Mouse (Mus musculus): ENCODE measurements around the gene Usp29. TPM values are rescaled to one million over a fixed set of nuclear protein-coding genes. Genes with fewer than 3 reads are reported as not detected.
A peak's percentile ranks its signal among the peaks of the same experiment; 100 is the strongest.
"Not testable (repeated sequence)": the region's sequence is repeated elsewhere in the genome, so short reads cannot be mapped to it uniquely, and the experiment has no call there.

Gene Usp29
- polyA plus RNA-seq, 1 experiment = 15.7 TPM

DNA sequence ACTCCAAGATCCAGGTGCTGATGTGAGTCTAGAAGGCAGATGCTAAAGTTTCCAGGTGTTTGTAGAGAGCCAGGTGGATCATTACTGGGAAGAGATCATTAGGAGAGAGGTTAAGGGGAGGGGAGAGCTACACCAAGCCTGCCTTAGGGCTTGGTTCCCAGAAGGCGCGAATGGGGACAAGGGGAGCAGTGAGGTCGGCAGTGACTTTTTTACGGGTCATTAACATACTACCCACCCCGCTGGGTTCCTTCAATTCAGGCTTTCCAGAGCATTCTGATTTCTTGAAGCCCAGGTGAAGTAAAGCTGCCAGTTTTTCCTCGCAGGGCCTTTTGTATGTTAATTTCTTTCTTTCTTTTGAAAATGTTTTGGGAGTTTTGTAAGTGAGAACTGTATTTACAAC, 29.8 kb downstream of the Usp29 start:
- DNase-seq (ENCODE audit: extremely low spot score in 1 of 2, low spot score in 1 of 2) = no peak

DNA sequence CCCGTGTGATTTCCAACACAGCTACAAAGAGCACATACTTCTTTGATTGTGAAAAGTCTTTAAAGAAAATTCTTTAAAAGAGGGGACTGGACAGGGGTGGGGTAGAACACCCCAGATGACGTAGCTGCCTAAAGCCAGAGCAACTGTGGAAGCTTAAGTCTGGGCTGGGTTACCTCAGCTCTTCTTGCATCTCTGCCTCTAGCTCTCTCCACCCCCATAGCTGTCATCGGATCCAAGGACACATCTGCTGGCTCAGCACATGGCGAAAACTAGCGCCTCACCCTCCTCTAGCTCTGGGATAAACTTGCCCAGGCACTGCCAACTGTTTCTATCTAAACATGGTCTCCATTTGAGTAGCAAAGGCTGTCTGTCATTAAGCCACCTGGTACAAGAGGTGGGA, 34.9 kb downstream of the Usp29 start:
- DNase-seq (ENCODE audit: extremely low spot score in 1 of 2, low spot score in 1 of 2) = peak in 1 of 2 experiments; percentile 12

DNA sequence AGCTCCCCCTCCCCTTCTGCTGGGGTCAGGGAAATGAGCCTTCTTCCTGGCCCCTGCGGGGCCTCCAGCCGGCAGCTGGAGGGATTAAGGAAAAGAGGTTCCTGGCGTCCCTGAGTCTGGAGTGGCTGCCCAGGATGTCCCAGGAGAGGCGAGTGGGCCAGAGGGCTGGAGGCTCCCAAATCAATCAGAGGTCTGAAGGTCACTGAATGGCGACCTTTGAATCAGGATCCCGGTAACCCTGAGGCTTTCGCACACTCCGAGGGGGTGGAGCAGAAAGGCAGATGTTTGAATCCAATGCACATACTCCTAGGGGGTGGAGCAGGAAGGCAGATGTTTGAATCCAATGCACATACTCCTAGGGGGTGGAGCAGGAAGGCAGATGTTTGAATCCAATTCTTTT, 39.9 kb downstream of the Usp29 start:
- DNase-seq (ENCODE audit: extremely low spot score in 1 of 2, low spot score in 1 of 2) = no peak

DNA sequence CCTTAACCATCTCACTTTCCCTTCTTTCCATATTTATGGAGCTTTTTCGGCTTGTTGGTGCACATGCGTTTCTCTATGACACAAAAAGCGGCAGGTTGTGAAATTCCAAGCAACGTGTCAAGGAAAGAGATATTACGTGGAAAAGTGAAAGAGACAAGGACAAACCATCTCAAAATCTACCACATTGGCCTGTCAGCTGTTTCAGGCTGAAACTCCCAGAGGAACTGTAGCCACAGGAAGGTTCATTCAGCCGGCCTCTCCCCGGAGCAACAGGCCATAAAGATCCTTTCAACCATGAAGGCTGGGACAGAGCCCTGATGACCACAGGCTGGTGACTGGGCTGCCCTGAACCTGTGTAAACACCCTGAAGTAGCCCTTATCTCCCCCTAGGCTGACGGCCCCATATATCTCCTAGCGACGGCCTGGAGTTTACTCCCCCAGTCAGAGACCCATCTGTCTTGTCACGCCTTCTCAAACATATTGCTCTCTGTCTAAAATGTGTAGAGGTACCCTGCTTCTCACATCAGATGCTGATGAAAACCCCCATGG, 43.6 kb downstream of the Usp29 start:
- not testable (repeated sequence) for DNase-seq (ENCODE audit: extremely low spot score in 1 of 2, low spot score in 1 of 2)

DNA sequence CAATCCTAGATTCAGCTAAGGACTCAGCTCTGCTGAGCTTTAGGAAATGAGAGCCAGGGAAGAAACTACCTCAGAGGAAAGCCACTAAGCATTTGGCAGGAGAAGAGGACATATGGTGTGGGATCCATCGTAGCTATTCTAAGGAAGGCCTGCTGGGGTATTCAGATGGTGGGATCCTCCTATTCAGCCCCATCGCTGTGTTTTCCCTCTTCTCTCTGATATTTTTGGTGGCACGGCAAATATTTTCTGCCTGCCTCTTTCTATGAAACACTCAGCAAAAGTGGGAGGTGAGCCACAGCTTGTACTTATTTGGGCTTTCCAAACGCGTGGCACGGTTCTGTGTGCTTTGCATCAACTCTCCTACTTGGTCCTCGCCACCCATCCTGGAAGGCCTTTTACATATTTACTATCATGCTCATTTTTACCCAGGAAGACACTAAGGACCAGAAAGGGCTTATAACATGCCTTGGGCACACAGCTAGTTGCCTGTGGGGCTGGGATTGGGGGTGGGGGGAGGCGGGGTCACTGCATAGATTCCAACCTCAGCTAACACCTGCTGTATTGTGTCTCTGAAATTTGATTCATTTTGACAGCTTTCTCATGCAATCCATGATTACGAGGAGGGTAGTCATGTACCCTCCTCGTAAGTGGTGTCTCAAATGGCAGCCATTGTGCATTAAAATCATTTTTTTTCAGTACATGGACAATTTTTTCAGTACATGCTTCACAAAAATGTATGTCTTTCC, 46.1 kb downstream of the Usp29 start:
- peak; percentile 80 to 83 for DNase-seq (ENCODE audit: extremely low spot score in 1 of 2, low spot score in 1 of 2)

DNA sequence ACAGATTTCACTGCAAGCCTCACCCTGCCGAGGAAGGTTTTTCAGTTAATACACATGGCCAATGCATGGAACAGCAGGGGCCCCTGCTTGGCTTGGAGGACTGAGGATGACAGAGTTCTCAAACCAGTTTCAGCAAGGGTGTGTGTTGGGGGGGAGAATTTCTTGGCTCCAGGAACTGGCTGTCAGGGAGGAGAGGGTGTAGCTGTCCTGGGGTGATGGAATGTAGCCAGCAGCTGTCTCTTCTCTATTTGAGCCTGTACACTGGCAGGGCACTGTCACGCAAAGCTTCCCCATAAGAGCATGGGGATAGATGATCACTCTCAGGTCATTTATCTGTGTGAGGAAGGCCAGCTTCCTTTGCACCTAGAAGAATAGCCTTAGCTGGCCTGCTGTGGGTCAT, 46.7 kb downstream of the Usp29 start:
- no peak for DNase-seq (ENCODE audit: extremely low spot score in 1 of 2, low spot score in 1 of 2)

DNA sequence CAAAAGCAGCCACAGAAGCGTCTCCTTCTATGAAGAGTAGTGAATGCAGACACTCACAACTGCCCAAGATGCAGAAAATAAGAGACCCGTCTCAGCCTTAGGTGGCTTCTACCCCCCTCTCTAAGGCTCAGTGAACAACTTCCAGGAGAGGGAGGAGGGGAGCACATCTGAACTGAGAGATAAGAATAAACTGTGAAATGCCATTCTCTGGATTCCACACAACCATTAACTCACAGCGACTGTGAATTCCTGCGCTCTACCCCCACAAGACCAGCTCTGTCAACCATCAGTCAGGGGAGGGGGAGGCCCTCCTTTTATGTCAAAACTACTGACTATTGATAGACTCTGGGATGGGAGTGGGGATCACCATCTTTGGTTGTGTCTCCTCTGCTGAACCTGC, 47.3 kb downstream of the Usp29 start:
- DNase-seq (ENCODE audit: extremely low spot score in 1 of 2, low spot score in 1 of 2) = no peak

DNA sequence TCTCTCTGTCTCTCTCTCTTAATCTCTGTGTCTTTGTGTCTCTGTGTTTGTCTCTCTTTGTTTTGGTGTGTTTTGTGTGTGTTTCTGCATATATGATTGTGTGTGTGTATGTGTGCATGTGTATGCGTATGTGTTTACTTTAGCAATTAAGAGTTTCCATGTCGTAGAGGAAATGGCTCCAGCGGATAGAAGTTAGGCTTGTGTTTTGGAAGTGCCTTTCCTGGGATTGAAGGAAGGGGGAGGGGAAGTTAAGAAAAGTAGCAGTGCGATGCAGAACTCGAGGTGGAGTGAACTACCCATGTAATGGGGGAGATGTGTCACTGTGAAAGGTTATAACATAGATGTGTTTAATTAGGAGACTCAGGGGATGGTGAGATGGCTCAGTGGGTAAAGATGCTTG, 48.8 kb downstream of the Usp29 start:
- DNase-seq (ENCODE audit: extremely low spot score in 1 of 2, low spot score in 1 of 2) = no peak

DNA sequence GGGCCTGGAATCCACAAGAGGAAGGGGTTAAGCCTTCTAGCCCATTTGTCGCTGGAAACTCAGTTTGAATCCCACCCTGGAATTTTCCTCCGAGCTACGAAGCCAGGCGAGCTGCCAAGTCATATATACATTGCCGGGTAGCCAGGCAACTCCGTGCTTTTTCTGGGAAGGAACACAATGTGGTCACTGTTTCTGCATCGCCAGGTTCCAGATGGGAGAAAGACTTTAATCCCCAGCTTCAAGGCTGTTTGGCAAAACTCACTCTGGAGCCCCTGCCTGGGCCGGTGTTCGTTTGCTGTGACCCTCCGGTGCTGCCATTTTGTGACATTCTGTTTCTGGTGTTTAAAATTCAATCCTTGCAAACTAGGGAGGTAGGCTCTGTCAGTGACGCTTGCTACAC, 51.2 kb downstream of the Usp29 start:
- peak; percentile 2 to 12 for DNase-seq (ENCODE audit: extremely low spot score in 1 of 2, low spot score in 1 of 2)

DNA sequence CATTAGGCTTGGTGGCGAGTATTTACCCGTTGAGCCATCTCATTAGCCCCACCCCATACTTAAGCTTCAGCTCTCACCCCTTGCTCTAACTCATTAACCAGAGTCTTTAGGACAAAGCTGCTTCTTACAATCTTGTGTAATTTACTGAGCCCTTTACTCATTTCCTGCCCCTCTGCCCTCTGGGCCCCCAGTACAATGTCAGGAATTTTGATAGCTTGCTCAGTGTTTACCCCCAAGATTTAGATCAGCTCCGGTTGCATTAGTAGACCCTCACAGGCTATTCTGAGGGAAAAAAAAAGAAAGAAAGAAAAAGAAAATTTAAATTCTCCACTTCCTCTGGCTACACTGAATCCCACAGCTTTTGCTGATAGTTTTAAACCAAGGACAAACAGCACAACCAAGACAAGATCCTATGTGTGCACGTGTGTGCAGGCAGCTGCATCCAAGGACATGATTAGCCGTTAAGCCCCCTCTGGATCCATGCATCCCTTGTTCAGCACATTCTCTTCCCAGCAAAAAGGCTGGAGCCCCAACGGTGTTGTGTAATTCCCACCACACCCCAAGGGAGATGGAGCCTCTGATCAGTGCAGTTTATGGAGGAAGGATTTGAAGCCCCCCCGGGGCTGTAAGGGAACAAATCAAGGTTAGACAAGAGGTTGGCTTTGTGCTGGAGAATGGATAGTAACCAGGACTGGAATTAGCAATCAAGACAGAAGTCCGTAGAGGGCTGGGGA, 54.1 kb downstream of the Usp29 start:
- no peak for DNase-seq (ENCODE audit: extremely low spot score in 1 of 2, low spot score in 1 of 2)

DNA sequence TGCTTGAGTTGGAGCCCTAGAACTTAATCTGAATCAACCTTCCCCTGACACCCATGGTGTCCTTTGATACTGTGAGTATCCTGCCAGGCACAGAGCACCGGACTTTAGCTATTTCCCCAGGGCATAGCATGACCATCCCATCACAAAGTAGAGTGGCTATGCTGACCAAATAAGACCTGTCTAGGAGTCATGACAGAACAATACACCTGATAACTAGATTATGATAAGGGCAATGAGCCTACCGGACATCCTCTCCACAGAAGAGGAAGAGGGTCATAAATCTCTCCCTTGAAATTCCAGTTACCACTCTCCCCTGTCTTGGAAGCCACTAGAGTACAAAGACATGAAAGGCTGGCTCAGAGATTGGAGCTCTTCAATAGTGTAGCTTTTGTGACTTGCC, 56.6 kb downstream of the Usp29 start:
- DNase-seq (ENCODE audit: extremely low spot score in 1 of 2, low spot score in 1 of 2) = no peak

DNA sequence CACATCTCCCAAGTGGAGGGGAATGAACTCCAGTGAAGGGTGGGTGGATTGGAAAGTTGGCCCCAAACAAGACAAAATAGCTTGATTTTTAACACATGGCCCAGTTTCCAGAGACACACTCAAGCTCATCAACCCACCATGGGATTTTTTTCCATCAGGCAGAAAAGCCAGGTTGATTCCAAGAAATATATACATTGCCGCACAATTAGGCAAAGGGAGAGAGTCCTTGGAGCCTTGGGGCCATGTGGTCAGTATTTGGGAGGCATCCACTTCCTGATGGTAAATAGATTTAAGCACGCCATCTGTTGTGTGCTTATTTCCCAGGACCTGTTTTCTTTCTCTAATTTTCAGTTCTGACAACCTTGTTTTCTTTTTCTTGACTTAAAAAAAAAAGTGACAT, 57.7 kb downstream of the Usp29 start:
- no peak for DNase-seq (ENCODE audit: extremely low spot score in 1 of 2, low spot score in 1 of 2)

DNA sequence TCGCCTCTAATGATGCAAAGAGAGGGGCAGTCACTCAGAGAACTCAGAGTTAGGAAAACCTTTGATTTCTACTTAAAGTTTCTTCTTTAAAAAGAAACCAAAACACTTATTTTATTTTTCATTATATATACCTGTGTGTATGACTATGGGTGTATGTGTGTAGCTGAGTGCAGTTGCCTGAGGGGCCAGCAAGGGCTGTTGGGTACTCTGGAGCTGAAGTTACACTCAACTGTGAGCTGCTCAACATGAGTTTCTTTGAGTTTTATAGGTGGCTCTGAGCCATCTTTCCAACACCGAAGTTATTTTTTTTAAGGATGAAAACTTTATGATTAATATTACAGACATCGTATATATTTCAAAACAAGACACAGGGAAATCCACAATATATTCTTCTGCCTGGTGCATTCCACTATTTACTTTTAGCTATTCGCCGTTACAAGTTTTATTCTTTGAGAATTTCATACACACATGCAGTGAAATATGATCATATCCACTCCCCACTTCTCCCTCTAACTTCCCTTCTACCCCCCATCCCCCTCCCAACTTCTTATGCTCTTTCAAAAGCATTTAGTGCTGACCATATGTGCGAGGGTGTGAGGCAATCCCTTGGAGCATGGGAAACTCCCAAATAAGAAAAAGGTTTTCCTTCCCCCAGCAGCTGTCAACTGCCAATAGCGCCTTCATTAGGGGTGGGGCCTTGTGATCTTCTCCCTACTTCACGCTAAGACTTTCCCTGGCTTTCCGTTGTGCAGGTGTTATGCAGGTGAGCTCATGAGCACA, 61.1 kb downstream of the Usp29 start:
- no peak for DNase-seq (ENCODE audit: extremely low spot score in 1 of 2, low spot score in 1 of 2)

DNA sequence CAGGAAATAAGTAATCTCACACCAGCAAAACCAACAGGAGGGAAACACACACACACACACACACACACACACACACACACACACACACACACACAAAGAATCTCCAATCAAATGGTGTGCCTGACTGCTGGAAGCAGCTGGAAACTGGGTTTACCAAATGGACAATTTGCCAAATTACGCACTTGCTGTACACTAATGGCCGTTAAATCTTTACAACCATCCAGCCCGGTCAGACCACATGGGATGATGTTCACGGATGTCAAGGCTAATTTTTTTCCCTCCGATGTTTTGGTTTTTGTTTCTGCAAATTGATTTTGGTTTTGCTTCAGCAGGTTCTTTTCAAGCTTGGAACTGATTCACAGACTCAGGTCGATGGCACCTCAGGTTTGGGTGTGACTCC, 62.9 kb downstream of the Usp29 start:
- DNase-seq (ENCODE audit: extremely low spot score in 1 of 2, low spot score in 1 of 2) = no peak

DNA sequence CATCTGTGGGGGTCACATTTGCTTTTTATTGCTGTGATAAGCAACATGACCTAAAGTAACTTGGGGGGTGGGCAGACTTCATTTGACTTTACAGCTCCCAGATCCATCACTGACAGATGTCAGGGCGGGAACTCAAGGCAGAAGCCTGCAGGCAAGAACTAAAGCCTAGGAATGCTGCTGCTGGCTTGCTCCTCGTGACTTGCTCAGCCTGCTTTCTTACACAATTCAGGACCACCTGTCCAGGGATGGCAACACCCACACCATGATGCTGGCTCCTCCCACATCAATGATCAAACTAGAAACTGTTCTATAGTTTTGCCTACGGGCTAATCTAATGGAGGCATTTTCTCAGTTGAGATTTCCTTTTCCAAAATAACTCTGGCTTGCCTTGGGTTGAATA, 63.4 kb downstream of the Usp29 start:
- no peak for DNase-seq (ENCODE audit: extremely low spot score in 1 of 2, low spot score in 1 of 2)

DNA sequence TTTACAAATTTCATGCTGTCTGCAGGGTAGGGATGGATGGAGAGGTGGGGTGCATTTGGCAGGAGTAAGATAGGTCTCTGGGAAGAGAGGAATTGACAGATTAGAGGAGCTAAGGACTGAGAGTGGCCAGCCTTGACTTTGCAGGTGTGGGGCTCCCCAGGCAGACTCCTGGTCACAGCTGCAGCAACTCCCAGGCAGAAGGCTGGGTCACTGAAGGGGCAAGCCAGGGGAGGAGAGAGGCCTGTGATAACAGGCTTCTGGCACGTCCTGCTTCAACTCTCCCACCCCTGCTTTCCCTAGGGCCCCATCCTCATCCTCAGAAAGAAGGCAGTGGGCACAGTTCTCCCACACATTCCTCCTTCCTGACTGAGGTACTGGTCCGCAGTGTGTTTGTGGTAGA, 67.0 kb downstream of the Usp29 start:
- no peak for DNase-seq (ENCODE audit: extremely low spot score in 1 of 2, low spot score in 1 of 2)

DNA sequence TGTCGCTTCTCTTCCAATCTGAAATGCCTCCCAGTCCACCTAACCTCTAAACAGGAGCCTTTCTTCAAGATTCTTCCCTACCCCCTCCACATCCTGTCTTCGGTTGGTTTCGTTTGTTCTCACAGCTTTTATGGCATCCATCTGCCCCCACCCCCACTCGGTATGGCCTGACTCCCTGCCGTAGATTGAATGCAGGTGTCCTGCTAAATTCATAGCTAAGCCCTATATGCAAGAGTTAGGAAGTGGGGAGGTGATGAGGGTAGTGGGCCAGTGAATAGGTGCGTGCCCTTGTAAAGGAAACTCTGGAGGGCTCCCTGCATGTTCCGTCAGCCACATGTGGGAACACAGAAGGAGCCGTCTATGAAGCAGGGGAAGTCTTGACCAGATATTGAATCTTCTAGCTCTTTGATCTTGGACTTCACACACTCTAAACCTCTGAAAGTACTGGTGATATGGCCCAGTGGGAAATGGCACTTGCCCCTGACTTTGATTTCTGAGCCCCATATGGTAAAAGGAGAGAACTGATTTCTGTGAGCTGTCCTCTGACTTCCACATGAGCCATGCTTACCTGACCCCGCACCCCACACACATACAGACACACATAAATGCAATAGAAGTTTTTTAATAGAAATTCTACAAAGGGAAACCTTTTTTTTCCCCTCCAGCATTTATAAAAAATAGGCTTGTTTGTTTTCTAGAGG, 68.9 kb downstream of the Usp29 start:
- DNase-seq (ENCODE audit: extremely low spot score in 1 of 2, low spot score in 1 of 2) = no peak

DNA sequence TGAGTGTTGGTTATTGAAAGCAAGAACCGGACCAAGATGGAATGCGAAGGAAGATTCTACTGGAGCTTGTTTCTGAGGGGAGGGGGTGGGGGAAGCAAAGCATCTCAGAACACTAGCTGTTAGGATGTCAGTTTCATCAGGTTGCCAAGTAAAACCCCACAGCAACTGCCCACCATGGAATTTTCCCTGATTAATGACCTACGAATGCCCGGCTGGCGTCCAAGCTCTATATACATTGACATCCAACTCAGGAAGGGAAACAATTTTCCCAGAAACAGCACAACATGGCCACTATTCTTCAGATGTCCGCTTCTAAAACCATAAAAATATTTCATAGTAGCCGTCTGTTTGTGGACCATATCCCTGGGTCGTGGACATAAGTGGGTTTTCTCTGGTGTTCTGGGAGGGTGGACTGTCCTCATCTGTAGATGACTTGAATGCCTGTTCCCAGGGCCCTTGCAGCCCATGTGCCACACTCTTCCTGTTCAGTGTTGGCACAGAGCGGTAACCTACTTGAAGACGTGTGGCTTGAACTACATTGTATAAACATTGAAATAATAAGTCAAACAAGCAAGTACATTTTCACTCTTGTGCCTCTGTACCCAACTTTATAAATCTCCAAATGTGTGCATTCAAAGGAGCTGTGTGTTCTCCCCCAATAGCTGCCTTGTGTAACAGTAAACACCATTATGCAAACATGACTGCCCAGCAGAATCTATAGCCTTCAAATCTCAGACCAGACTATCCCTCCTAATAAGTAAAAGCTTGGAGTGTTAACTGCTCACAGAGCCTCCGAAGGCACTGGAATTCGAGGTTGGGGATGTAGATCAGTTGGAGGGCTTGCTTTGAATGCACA, 70.4 kb downstream of the Usp29 start:
- DNase-seq (ENCODE audit: extremely low spot score in 1 of 2, low spot score in 1 of 2) = no peak

DNA sequence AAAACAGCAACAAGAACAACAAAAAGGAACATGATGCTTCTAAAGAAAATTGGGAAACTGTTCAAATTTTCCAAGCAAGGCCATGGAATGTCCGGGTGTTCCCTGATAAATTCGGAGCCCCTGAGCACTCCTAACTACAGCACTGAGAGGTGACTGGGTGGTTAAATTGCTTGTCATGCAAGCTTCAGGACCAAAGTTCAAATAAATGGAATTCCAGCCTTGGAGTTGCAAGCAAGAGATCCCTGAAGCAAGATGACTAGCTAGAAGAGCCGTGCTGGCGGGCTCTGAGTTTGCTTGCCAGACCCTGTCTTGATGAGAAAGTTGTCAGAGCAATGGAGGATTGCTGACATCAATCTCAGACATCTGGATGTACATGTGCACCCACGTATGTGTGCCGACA, 71.3 kb downstream of the Usp29 start:
- no peak for DNase-seq (ENCODE audit: extremely low spot score in 1 of 2, low spot score in 1 of 2)

DNA sequence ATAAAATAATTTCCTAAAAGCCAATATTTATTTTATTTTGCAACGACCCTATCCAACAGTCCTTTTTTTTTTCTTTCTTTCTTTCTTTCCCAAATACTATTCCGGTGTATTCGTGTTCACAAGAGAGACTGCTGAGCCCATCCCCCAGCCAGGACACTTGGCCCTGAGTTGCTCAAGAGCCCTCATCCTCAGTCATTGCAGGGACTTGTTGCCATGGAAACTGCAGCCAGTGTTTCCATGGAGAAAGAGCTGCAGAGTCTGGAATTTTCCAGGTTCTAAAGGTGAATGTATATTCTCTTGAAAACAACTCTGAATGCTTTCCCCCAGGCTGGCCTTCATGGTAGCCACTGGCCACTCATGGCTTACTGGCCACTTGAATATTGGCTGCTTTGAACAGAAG, 80.2 kb downstream of the Usp29 start:
- DNase-seq (ENCODE audit: extremely low spot score in 1 of 2, low spot score in 1 of 2) = peak; percentile 38 to 69
